Mouse (Mus musculus): Measurements from ENCODE around the gene Olfr550. TPM values are rescaled to one million over a fixed set of nuclear protein-coding genes. Genes with fewer than 3 reads are reported as not detected.
"Not testable (repeated sequence)": the region's sequence is repeated elsewhere in the genome, so short reads cannot be mapped to it uniquely, and the experiment has no call there.

The Olfr550 gene
- 0.20 and 0.45 TPM in 2 replicates for polyA plus RNA-seq (2012; rRNA removed)

GRCm38 (mm10) chr7:102571142-102571541 lies at the start of gene Olfr550:
Gene Olfr550, plus strand, starts transcription at chr7:102571442.
- no peak for DNase-seq (ENCODE audit: low read depth)

- no peak for DNase-seq (ENCODE audit: low read depth)
These were observed 42.2 kb upstream of the Olfr550 start for GRCm38 (mm10) chr7:102529052-102529451.

GRCm38 (mm10) chr7:102534449-102534848 lies 36.8 kb upstream of the Olfr550 start, which contains the start of gene Olfr547:
Gene Olfr547, plus strand, starts transcription at chr7:102534749.
- DNase-seq (ENCODE audit: low read depth) = no peak

DNA sequence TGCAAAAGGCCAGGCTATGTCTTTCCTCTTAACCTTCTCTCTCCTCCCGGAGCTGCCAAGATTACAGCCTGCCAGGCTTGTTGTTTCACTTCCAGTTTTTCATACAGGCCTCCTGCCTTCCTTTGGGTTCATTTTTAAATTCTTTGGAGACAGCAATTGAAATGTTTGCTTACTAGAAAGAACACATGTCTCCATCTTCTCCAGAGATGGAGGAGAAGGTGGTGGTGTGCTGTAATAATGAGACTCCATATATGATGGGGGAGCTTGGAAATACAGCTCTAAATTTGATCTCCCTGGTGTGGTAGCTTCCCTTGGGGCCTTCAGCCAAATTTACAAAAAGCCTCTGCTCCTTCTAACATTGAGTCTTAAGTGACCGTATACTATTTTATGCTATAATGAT lies 30.6 kb upstream of the Olfr550 start, which contains the start of gene Olfr548-ps1:
Gene Olfr548-ps1, plus strand, starts transcription at position 301 of the 400 bp plus-strand sequence.
- DNase-seq (ENCODE audit: low read depth) = no peak

GRCm38 (mm10) chr7:102541251-102541650 lies 30.0 kb upstream of the Olfr550 start:
- DNase-seq (ENCODE audit: low read depth) = no peak

- DNase-seq (ENCODE audit: low read depth) = no peak
These were observed 21.7 kb upstream of the Olfr550 start, which contains the start of gene Olfr549 for GRCm38 (mm10) chr7:102549570-102549969. Gene Olfr549, plus strand, starts transcription at chr7:102549870.

DNA sequence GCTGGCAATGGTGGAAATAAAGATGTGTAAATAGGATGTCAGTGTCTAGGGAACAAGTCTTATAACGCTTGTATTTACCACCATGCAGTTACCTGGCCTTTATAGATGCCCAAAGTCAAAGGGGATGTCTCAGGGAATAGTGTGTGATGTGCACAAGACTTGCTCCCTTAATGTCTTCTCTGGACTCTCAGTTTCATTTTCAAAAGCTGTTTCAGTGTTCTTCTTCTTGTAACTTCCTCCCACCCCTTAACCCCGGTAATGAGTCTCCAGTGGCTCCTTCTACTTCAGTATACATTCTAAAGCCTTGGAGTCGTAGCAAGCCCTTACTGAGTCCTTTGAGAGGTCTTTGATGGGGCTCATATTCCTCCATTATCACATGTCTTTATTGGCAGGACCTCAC lies 18.0 kb upstream of the Olfr550 start:
- no peak for DNase-seq (ENCODE audit: low read depth)

DNA sequence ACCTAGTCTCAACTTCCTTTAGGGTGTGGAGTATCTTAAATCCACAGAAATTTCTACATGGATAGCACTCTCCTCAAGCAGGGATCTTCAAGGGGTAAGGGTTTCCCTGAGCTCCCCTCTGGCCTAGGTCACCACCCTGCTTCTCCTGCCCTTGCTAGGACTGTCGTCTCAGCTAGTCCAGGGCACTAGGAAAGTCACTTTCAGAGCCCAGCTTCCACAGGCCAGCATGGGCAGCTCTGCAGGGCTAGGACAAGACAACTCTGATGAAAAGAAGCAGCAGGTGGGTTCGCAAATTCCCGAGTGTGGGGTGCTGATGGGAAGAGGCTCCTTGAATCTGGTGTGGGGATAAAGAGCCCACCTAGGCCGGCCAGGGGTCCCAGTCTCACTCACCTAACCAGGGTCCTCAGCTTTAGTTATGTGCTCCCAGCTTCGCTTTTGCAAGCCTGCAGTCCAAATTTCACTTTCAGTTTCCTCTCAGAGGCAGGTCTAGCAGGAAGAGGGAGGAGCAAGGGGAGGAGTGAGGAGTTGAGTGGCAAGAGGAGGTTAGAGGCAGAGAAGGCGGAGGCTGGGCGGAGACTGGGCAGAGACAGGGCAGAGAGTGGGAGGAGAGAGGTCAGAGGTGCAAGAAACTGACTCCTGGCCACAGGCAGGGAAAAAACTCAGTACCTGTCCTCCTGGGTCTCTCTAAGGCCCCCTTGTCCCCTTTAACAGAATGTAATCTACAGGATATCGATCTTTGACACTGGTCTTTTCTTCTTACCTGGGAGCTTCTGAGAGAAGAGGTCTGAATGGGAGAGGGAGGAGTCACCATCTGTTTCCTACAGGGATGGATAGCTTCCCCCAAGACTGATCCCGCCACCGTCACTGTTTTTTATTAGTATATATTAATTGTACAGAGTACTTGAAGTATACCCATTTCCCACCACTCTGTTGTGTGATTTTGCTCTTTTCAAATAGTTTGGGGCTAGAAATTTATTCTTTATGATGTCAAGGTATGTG lies 5.9 kb upstream of the Olfr550 start, which contains the start of gene Trim21:
Gene Trim21, minus strand, starts transcription at position 488 of the 999 bp plus-strand sequence.
- DNase-seq (ENCODE audit: low read depth) = peak; percentile 57

GRCm38 (mm10) chr7:102566219-102566618 lies 5.0 kb upstream of the Olfr550 start:
- DNase-seq (ENCODE audit: low read depth) = no peak

- DNase-seq (ENCODE audit: low read depth) = no peak
These were observed 2.1 kb downstream of the Olfr550 start for GRCm38 (mm10) chr7:102573174-102573830.

DNA sequence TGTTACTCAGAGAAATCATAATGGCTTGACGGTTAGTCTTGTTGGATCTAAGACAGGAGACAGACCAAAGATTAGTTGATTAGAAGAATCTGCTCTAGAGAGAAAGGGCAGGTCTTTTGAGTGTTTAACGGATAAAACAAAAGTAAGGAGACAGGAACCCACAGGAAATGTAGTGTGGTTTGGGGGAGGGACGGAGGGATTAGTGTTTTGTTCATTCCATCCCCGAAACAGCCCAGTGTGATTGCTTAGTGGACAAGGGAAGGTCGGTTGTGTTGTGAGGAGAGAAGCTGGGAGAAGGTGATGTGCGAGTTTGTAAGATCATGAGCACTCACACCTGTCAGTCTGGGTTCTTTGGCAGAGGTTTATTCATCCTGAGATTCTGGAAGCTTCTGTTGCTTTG lies 4.8 kb downstream of the Olfr550 start:
- no peak for DNase-seq (ENCODE audit: low read depth)

GRCm38 (mm10) chr7:102591786-102592185 lies 20.5 kb downstream of the Olfr550 start, which contains the start of gene Olfr551:
Gene Olfr551, minus strand, starts transcription at chr7:102591886.
- DNase-seq (ENCODE audit: low read depth) = no peak

- DNase-seq (ENCODE audit: low read depth) = no peak
These were observed 26.3 kb downstream of the Olfr550 start, which contains the start of gene Olfr552 for GRCm38 (mm10) chr7:102597378-102598031. Gene Olfr552, plus strand, starts transcription at chr7:102597770.

DNA sequence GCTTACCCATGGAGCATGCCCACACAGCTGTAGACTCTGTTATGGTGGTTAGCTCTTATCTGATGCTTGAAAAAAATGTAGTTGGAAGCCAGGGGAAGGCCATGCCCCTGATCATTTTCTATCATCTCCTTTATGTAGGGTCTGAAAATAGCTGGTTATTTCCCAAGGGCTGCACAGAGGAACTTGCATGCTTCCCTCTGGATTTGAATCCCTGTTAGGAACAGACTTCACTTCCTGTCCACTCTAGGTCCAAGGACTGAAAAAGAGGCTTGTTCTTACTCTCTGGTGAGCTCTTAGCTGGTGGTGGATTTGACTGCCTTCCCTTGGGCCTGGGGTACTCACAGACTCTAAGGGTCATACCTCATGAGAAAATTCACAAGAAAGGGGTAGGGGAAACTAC lies 46.9 kb downstream of the Olfr550 start, which contains the start of gene Olfr553:
Gene Olfr553, minus strand, starts transcription at position 101 of the 400 bp plus-strand sequence.
- no peak for DNase-seq (ENCODE audit: low read depth)

DNA sequence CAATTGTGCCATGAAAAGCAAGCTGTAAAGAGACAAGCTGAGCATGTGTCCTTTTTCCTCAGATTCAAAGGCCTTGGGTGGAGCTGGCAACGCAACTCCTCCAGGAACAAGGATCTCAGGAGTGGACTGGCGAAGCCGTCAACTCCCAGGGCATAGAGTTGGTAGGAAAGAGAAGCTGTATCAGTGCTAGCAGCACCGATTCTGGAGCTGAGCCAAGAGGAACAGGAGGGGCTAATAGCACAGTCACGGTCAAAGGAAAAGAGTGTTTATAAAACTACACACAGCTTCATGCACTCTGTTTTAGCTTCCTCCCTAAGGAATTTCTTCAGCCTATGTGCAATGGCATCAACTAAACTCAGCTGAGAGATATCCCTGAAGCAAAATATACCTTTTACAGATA lies 48.4 kb downstream of the Olfr550 start:
- DNase-seq (ENCODE audit: low read depth) = no peak

DNA sequence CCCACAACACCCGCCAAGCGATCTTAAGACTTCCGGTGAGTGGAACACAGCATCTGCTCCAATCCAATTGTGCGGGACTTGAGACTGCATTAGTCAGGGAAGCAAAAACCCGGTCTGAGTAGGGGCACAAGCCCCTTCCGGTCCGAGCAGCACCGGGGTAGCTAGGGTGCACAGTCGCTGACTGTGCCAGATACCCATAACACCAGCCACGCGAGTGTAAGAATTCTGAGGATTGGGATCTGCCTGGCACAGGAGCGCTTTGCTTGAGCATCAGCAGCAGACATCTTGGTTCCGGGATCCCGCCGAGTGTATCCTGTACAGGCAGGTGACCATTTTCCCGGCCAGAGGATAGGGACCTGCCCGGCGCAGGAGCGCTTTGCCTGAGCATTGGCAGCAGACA lies 49.1 kb downstream of the Olfr550 start:
- DNase-seq (ENCODE audit: low read depth) = not testable (repeated sequence)

Other genes starting within 250 kb of the Olfr550 start
- 13.2 and 13.8 TPM in 2 replicates for gene Rrm1, start 129.7 kb upstream of the Olfr550 start, polyA plus RNA-seq (2012; rRNA removed)
- 1.5 and 2.4 TPM in 2 replicates for gene Olfr543, start 89.8 kb upstream of the Olfr550 start, polyA plus RNA-seq (2012; rRNA removed)
- not detected in 2 replicates for gene Olfr544, start 83.1 kb upstream of the Olfr550 start, polyA plus RNA-seq (2012; rRNA removed)
- gene Olfr545, start 71.9 kb upstream of the Olfr550 start, polyA plus RNA-seq (2012; rRNA removed) = not detected in 2 replicates
- not detected in 2 replicates for gene Olfr547, start 36.7 kb upstream of the Olfr550 start, polyA plus RNA-seq (2012; rRNA removed)
- gene Olfr548-ps1, start 30.5 kb upstream of the Olfr550 start, polyA plus RNA-seq (2012; rRNA removed) = not detected in 2 replicates
- gene Olfr549, start 21.6 kb upstream of the Olfr550 start, polyA plus RNA-seq (2012; rRNA removed) = not detected in 2 replicates
- 5.4 and 6.4 TPM in 2 replicates for gene Trim21, start 6.0 kb upstream of the Olfr550 start, polyA plus RNA-seq (2012; rRNA removed)
- gene Olfr551, start 20.4 kb downstream of the Olfr550 start, polyA plus RNA-seq (2012; rRNA removed) = not detected in 2 replicates
- gene Olfr552, start 26.3 kb downstream of the Olfr550 start, polyA plus RNA-seq (2012; rRNA removed) = not detected in 2 replicates
- gene Olfr553, start 46.8 kb downstream of the Olfr550 start, polyA plus RNA-seq (2012; rRNA removed) = not detected in 2 replicates
- gene Olfr554, start 67.0 kb downstream of the Olfr550 start, polyA plus RNA-seq (2012; rRNA removed) = not detected in 2 replicates
- gene Olfr555, start 87.4 kb downstream of the Olfr550 start, polyA plus RNA-seq (2012; rRNA removed) = not detected in 2 replicates
- not detected in 2 replicates for gene Olfr556, start 93.5 kb downstream of the Olfr550 start, polyA plus RNA-seq (2012; rRNA removed)
- 37.4 and 42.2 TPM in 2 replicates for gene Trim68, start 115.9 kb downstream of the Olfr550 start, polyA plus RNA-seq (2012; rRNA removed)
- not detected in 2 replicates for gene Olfr557, start 124.5 kb downstream of the Olfr550 start, polyA plus RNA-seq (2012; rRNA removed)
- gene Olfr558, start 130.8 kb downstream of the Olfr550 start, polyA plus RNA-seq (2012; rRNA removed) = 2.6 and 3.6 TPM in 2 replicates
- gene Olfr33, start 147.6 kb downstream of the Olfr550 start, polyA plus RNA-seq (2012; rRNA removed) = not detected in 2 replicates
- gene Olfr559, start 156.0 kb downstream of the Olfr550 start, polyA plus RNA-seq (2012; rRNA removed) = not detected in 2 replicates
- 0.14 TPM in 1 of 2 replicates, not detected in the other for gene Olfr560, start 187.9 kb downstream of the Olfr550 start, polyA plus RNA-seq (2012; rRNA removed)
- 3.7 and 4.9 TPM in 2 replicates for gene Olfr78, start 188.0 kb downstream of the Olfr550 start, polyA plus RNA-seq (2012; rRNA removed)
- 0.09 TPM in 1 of 2 replicates, not detected in the other for gene Olfr561, start 199.8 kb downstream of the Olfr550 start, polyA plus RNA-seq (2012; rRNA removed)
- not detected in 2 replicates for gene Olfr564, start 232.0 kb downstream of the Olfr550 start, polyA plus RNA-seq (2012; rRNA removed)

Measured in gonadal fat pad, adult 2 months (tissue).